Mouse (Mus musculus) hindbrain, embryonic 16.5 days (tissue): ENCODE data around the gene Srd5a2. TPM values are rescaled to one million over a fixed set of nuclear protein-coding genes. Genes with fewer than 3 reads are reported as not detected.
"Not testable (repeated sequence)": the region's sequence is repeated elsewhere in the genome, so short reads cannot be mapped to it uniquely, and the experiment has no call there.

Source experiments
- ATAC-seq: fragments of 200-750 bp; cut with Nextera tagmentation; 2 replicates; pipeline ENCODE4 v1.8.0; 2017; ENCODE audit warnings: moderate TSS enrichment, moderate library complexity
- H3K27ac ChIP-seq: fragments of 300-500 bp; sonication (generic); 2 replicates; pipeline ENCODE4 v1.5.1; 2014; ENCODE audit warnings: low read depth, mild to moderate bottlenecking, control low read depth, low read length, moderate library complexity
- H3K27me3 ChIP-seq: fragments of 300-500 bp; sonication (generic); replicated peaks from 2 replicates; pipeline ENCODE4 v1.6.1; 2014; ENCODE audit warnings: low read length; ENCODE audit not compliant: control insufficient read depth, insufficient read depth
- H3K36me3 ChIP-seq: fragments of 300-500 bp; sonication (generic); 2 replicates; pipeline ENCODE4 v1.6.1; 2014; ENCODE audit warnings: mild to moderate bottlenecking, low read length, moderate library complexity, mixed read lengths; ENCODE audit not compliant: control insufficient read depth, insufficient read depth
- H3K4me1 ChIP-seq: fragments of 300-500 bp; sonication (generic); 2 replicates; pipeline ENCODE4 v1.6.1; 2014; ENCODE audit warnings: low read depth, low read length; ENCODE audit not compliant: control insufficient read depth, insufficient read depth
- H3K4me2 ChIP-seq: fragments of 300-500 bp; sonication (generic); 2 replicates; pipeline ENCODE4 v1.6.1; 2014; ENCODE audit warnings: mild to moderate bottlenecking, low read length, control low read depth, moderate library complexity
- H3K4me3 ChIP-seq: fragments of 300-500 bp; sonication (generic); 2 replicates; pipeline ENCODE4 v1.5.1; 2014; ENCODE audit warnings: mild to moderate bottlenecking, low read length, control low read depth, moderate library complexity
- H3K9ac ChIP-seq: fragments of 300-500 bp; sonication (generic); 2 replicates; pipeline ENCODE4 v1.6.1; 2014; ENCODE audit warnings: low read depth, mild to moderate bottlenecking, control low read depth, low read length, moderate library complexity
- H3K9me3 ChIP-seq: fragments of 300-500 bp; sonication (generic); 2 replicates; pipeline ENCODE4 v1.6.1; 2014; ENCODE audit warnings: mild to moderate bottlenecking, low read length, moderate library complexity; ENCODE audit not compliant: control insufficient read depth
- WGBS: fragments of 180-500 bp; shearing (Covaris S2); extraction: QIAGEN DNeasy Blood & Tissue Kit; methylation state at CpG from one replicate; pipeline ENCODE4 v1.1.7; 2014; 5-methylcytosine and 5-hydroxymethylcytosine counted together
- polyA plus RNA-seq: library from polyadenylated mRNA; unstranded; fragments of >200 nt; fragmentation: Nextera tagmentation; extraction: Ambion mirVana; gene quantifications from 2 replicates; pipeline ENCODE4 v1.2.1, GENCODE M21; 2015

The Srd5a2 gene
- 0.15 and 0.19 TPM in 2 replicates for polyA plus RNA-seq

- ATAC-seq, result no peak
- H3K9me3 ChIP-seq, result no peaks in the 10 kb centered on the region
- peaks cover 8% of the 10 kb centered on the region for H3K4me1 ChIP-seq
- H3K9ac ChIP-seq, result peak within 1 kb of the TSS; percentile 29; the same call in 1 of the 2 replicates
- no peak within 1 kb of the TSS for H3K27ac ChIP-seq
- WGBS, result 1% methylated on average over 41 of the region's 45 CpGs
- H3K36me3 ChIP-seq, result no peaks in the 10 kb centered on the region
- peak within 1 kb of the TSS; percentile 36 for H3K4me3 ChIP-seq
- peak within 1 kb of the TSS; percentile 56 for H3K4me2 ChIP-seq
- peaks cover 31% of the 10 kb centered on the region for H3K27me3 ChIP-seq
Measured at GRCm38 (mm10) chr17:74047210-74048082, at the start of gene Srd5a2. TSS of gene Srd5a2 (minus strand) at chr17:74047916.

- WGBS, result 80% methylated on average over 5 of the region's 5 CpGs
- Histone ChIP-seq H3K9ac (no peak overlapping the region), H3K36me3 (no peaks in the 10 kb centered on the region), H3K4me2 (no peak overlapping the region), H3K9me3 (no peaks in the 10 kb centered on the region), H3K4me3 (no peak overlapping the region), H3K27me3 (no peaks in the 10 kb centered on the region), H3K4me1 (no peaks in the 10 kb centered on the region), H3K27ac (no peak overlapping the region)
- ATAC-seq, result no peak
Measured at GRCm38 (mm10) chr17:74088886-74089678, 41.4 kb upstream of the Srd5a2 start.

GRCm38 (mm10) chr17:74088016-74088415 is 40.3 kb upstream of the Srd5a2 start:
- ATAC-seq, result no peak
- WGBS, result 91% methylated on average over 2 of the region's 2 CpGs
- H3K36me3 ChIP-seq, result no peaks in the 10 kb centered on the region
- no peak overlapping the region for H3K9ac ChIP-seq
- H3K4me3 ChIP-seq, result no peak overlapping the region
- no peak overlapping the region for H3K27ac ChIP-seq
- no peak overlapping the region for H3K4me2 ChIP-seq
- H3K4me1 ChIP-seq, result no peaks in the 10 kb centered on the region
- H3K27me3 ChIP-seq, result no peaks in the 10 kb centered on the region
- no peaks in the 10 kb centered on the region for H3K9me3 ChIP-seq

- 91% methylated on average over 4 of the region's 4 CpGs for WGBS
- H3K4me3 ChIP-seq, result no peak overlapping the region
- H3K9me3 ChIP-seq, result no peaks in the 10 kb centered on the region
- H3K27ac ChIP-seq, result no peak overlapping the region
- H3K4me1 ChIP-seq, result no peaks in the 10 kb centered on the region
- H3K9ac ChIP-seq, result no peak overlapping the region
- H3K27me3 ChIP-seq, result no peaks in the 10 kb centered on the region
- H3K4me2 ChIP-seq, result no peak overlapping the region
- ATAC-seq, result no peak
- no peaks in the 10 kb centered on the region for H3K36me3 ChIP-seq
Measured at GRCm38 (mm10) chr17:74083370-74083769, 35.7 kb upstream of the Srd5a2 start.

GRCm38 (mm10) chr17:74080076-74080615 is 32.4 kb upstream of the Srd5a2 start:
- no peak overlapping the region for H3K9ac ChIP-seq
- no peaks in the 10 kb centered on the region for H3K27me3 ChIP-seq
- H3K27ac ChIP-seq, result no peak overlapping the region
- H3K4me2 ChIP-seq, result no peak overlapping the region
- H3K9me3 ChIP-seq, result no peaks in the 10 kb centered on the region
- no peak overlapping the region for H3K4me3 ChIP-seq
- H3K36me3 ChIP-seq, result no peaks in the 10 kb centered on the region
- WGBS, result 83% methylated on average over 6 of the region's 6 CpGs
- H3K4me1 ChIP-seq, result no peaks in the 10 kb centered on the region
- no peak for ATAC-seq

- Histone ChIP-seq H3K9ac (no peak overlapping the region), H3K4me2 (no peak overlapping the region), H3K27ac (no peak overlapping the region), H3K27me3 (no peaks in the 10 kb centered on the region), H3K4me1 (no peaks in the 10 kb centered on the region), H3K9me3 (no peaks in the 10 kb centered on the region), H3K36me3 (no peaks in the 10 kb centered on the region), H3K4me3 (no peak overlapping the region)
- WGBS, result 91% methylated on average over 13 of the region's 13 CpGs
- ATAC-seq, result no peak
Measured at GRCm38 (mm10) chr17:74078776-74079495, 31.2 kb upstream of the Srd5a2 start.

- H3K36me3 ChIP-seq, H3K27me3 ChIP-seq, H3K9me3 ChIP-seq, H3K27ac ChIP-seq, H3K4me3 ChIP-seq, ATAC-seq, H3K9ac ChIP-seq, H3K4me2 ChIP-seq, H3K4me1 ChIP-seq: not testable (repeated sequence)
- 90% methylated on average over 5 of the region's 5 CpGs for WGBS
Measured at GRCm38 (mm10) chr17:74073067-74073466, 25.4 kb upstream of the Srd5a2 start.

- not testable (repeated sequence) for H3K36me3 ChIP-seq, H3K27me3 ChIP-seq, H3K9ac ChIP-seq, H3K4me1 ChIP-seq, H3K27ac ChIP-seq, H3K4me2 ChIP-seq, H3K9me3 ChIP-seq, H3K4me3 ChIP-seq, ATAC-seq
- 94% methylated on average over 5 of the region's 5 CpGs for WGBS
Measured at GRCm38 (mm10) chr17:74062763-74063162, 15.0 kb upstream of the Srd5a2 start.
